Mouse (Mus musculus) cerebral cortex, adult 2 months (tissue): Measurements from ENCODE around the gene Senp6.

Experiments
- WGBS: fragments of 180-500 bp; shearing (Covaris S2); methylation state at CpG from one replicate; pipeline ENCODE4 v1.1.7; 2018; 5-methylcytosine and 5-hydroxymethylcytosine counted together

Gene Senp6

DNA sequence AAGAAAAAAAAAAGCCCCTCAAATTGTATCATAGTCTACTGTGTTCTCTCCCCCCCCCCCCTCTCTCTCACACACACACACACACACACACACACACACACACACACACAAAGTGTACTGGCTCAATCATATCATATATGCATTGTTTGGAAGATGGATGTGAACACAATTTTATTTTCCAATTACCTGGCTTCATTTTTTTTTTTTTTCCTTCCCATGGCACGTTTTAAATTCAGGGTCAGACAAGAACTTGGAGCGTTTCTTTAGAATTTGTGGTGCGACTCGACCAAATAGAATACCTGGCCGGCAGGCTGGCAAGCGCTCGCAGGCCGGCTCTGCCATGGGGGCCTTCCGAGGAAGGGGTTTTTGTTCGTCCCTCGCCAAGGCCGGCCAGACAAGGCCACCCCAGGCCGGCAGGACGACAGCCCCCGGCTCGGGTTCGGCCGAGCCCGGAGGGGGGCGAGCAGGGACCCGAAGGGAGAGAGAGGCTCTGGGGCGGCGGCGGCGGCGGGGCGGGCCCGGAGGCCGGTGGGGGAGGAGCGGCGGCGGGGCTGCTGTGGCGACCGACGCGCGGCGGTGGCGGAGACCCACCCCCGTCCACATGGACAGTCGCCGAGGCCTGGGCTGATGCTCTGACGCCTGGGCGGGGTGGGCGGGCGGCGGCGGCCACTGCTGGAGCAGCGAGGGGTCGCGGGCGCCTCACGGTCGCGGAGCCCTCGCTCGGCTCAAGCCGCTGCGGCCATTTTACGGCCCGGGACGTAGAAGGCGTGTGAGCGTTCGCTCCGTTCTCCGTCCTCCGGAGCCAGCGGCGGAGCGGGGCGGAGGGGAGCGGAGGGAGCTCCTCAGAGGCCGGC, at the start of gene Senp6:
Gene Senp6 (plus strand): TSS at position 537 of the 854 bp plus-strand sequence.
- 2% methylated on average over 69 of the region's 74 CpGs for WGBS

DNA sequence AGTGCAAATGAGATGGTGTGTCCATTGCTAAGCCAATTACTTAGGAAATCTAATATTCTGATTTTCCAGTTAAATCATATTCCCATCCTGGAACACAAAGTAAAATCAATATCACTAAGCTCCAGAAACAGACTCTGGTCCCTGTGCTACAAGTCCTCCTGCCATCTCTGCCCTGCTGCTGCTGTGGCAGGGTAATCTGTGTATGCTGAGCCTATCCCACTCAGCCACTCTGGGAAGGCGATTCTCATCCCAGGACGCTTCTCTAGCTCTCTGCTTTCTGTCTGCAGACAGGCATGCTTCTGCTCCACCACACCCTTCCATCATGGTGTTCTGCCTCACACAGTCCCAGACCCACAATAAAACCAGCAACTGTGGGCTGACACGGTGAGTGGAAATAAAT, 46.3 kb upstream of the Senp6 start:
- whole genome bisulfite sequencing: 73% methylated on average over 3 of the region's 3 CpGs

DNA sequence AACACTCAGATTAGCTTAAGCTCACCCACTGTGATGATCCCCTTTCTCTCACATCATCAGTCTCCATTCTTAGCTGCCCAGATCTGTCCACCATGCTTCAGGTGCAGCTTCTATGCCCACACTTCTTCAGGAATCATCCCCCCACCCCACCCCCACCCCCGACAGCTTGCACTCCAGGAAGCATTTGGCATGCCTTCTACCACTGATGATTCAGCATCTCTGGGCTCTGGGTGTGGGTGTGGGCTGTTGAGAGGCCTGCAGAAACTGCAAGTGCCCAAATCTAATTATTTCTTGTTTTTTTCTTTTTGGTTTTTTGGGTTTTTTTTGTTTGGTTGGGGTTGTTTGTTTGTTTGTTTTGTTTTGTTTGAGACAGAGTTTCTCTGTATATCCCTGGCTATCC, 45.1 kb upstream of the Senp6 start:
- WGBS: 14% methylated on average over 1 of the region's 1 CpGs

DNA sequence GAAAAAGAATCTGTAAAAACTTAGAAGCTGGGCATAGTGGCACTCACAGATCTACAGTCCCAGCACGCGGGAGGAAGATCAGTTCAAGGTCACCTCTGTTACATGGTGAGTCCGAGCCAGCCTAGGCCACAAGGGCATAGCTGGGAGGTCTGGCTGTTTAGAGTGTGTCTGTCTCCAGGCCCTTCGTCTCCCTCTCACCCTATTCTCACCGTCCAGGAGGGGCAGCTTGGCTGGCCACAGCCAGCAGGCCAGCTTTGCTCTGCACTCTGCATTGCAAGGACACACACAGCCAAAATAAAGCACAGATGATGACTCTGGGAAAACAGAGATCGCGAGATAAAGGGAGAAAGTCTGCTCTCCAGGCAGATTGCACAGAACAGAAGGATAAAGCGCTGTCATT, 43.9 kb upstream of the Senp6 start:
- 72% methylated on average over 8 of the region's 8 CpGs for WGBS

- WGBS: 92% methylated on average over 5 of the region's 5 CpGs
These were observed 41.4 kb upstream of the Senp6 start for GRCm38 (mm10) chr9:80025347-80025746.

DNA sequence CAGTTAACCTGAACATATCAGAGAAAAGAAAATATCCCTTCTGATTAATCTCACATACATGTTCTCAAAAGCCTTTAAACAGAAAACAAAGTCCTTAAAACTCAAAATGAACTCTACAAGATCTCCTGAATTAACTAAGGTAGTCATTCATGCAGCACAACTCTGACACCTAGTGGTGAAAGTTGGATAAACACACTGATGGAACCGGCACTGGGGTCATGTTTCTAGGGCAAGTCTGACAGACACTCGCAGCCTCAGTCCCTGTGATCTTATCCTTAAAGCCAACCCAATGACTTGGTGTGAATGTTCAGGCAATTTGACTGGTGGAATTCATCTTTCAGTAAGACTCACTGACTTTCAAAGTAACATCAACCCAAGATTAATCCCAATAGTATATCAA, 40.7 kb upstream of the Senp6 start:
- 2% methylated on average over 2 of the region's 2 CpGs for WGBS

- WGBS: 77% methylated on average over 6 of the region's 6 CpGs
These were observed 40.1 kb upstream of the Senp6 start for GRCm38 (mm10) chr9:80026581-80027021.

DNA sequence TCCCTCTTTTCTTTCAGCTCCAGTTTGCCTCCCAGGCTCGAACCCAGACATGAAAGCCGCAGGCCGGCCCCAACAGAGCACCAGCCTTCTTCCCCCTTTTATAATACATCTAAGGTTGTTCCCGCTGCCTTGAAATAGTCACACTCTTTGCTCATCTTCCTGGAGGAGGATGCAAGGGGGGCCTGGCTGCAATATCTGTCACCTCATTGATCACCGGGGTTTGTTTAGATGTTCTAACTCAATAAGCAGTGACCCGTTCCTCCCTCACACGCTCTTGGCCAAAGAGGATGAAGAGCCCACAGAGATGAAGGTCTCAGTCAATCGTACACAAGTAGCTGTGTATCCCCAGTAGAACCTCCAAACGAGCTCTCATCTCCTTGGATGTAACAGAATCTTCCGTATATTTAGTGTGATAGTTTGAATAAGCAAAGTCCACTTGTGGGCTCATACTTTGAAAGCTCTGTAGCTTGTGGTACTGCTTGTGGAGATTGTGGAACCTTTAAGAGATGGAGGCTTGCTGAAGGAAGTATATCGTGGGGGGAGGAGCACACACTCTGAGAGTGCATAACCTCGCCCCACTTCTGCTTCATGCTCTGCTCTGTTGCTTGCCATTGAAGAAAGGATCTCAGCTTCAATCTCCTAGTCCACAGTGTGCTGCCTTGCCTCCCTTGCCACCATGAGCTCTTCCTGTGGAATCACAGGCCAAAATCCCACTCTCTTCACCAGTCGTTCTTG, 29.3 kb upstream of the Senp6 start:
- WGBS: 90% methylated on average over 13 of the region's 13 CpGs

- WGBS: 52% methylated on average over 2 of the region's 2 CpGs
These were observed 27.3 kb upstream of the Senp6 start for GRCm38 (mm10) chr9:80039296-80039815.

GRCm38 (mm10) chr9:80044301-80044700, 22.4 kb upstream of the Senp6 start:
- WGBS: 83% methylated on average over 4 of the region's 4 CpGs

GRCm38 (mm10) chr9:80049271-80049670, 17.4 kb upstream of the Senp6 start:
- 61% methylated on average over 5 of the region's 5 CpGs for WGBS

GRCm38 (mm10) chr9:80052951-80053350, 13.8 kb upstream of the Senp6 start:
- WGBS: 85% methylated on average over 5 of the region's 5 CpGs

DNA sequence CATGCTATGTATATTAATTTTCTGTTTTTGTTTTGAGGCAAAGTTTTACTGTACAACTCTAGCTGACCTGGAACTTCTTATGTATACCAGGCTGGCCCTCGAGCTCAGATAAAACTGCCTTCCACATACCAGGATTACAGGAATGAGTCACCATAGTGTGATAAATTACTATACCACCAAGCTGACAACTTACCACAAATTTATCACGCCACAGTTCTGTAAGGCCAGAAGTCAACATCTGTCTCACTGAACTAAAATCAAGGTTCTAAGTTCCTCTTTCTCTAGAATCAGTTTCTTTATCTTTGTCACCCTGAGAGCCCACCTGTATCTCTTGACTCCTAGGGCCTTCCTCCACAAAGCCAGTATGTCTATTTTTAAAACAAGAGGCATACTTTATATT, 9.0 kb upstream of the Senp6 start:
- 74% methylated on average over 2 of the region's 2 CpGs for WGBS

- 87% methylated on average over 2 of the region's 2 CpGs for WGBS
These were observed 1.2 kb upstream of the Senp6 start for GRCm38 (mm10) chr9:80065495-80065894.

- WGBS: under 1% methylated on average over 93 of the region's 93 CpGs
These were observed 721 bp downstream of the Senp6 start for GRCm38 (mm10) chr9:80067221-80068027.

DNA sequence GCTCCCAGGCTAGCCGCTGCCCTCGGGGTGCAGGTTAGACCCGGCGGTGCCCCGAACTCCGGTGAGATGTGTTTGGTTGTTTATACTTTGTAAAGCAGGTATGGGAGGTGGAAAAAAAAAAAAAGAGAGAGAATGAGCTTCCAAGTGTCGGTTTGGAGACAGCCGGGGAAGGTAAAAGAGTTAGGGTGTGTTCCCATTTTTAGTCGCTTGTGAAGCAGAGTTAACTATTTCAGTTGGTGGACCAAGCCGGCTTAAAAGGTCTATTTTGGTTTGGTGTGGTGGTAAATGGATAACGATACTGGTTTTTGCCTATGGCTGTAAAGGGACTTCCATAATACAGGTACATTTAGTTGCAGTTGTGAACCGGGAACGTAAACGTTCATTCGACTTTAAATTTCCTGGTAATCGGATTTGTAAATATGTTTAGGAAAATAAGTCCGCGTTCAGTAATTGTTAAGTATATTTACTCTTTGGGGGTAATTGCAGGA, 1.4 kb downstream of the Senp6 start:
- under 1% methylated on average over 18 of the region's 18 CpGs for WGBS

GRCm38 (mm10) chr9:80068735-80069315, 2.1 kb downstream of the Senp6 start:
- 21% methylated on average over 11 of the region's 11 CpGs for WGBS

- 70% methylated on average over 3 of the region's 3 CpGs for WGBS
These were observed 3.3 kb downstream of the Senp6 start for GRCm38 (mm10) chr9:80070026-80070425.

GRCm38 (mm10) chr9:80071616-80072015, 4.9 kb downstream of the Senp6 start:
- WGBS: 36% methylated on average over 3 of the region's 3 CpGs

DNA sequence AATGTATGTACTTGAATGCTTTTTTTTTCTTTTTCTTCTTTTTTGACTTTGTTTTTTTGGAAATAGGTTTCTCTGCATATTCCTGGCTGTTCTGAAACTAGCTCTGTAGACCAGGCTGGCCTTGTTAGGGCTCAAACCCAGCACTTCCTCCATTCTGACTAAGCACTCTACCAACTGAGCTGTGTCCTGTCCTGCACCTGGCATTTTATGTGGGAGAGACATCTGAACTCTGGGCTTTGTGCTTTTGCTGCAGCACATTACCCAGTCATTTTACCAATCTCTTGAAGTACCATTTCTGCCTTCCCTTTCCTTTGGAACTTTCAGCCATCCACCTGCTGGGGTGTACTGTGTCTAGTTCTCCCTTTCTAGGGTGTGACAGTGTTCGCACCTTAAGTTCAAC, 7.4 kb downstream of the Senp6 start:
- 70% methylated on average over 1 of the region's 1 CpGs for WGBS

DNA sequence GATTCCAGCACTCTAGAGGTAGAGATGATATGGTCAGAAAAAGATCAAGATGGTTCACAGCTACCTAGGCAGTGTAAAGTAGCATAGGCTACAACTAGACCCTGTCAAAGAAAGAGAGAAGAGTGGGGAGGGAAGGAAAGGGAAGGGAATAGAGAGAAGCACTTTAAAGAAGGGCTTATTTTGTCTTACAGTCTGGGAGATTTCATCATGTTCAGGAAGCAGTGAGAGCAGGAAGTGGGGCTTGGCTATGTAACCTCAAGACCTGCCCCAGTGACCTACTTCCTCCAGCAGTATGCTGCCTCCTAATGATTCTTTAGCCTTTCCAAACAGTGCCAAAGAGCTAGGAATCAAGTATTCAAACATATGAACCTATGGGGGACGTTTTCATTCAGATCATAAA, 14.2 kb downstream of the Senp6 start:
- WGBS: 69% methylated on average over 1 of the region's 1 CpGs
